Mouse (Mus musculus) bone marrow, adult 2 months (tissue): ENCODE measurements at regions not wholly inside any gene's neighbourhood (a gene's known extent, or its start where the extent isn't known, plus 50 kb on each side); places are given as distances from the start of the nearest gene placed in this dataset.

Experiments used
- CTCF ChIP-seq: fragments of 200-500 bp; IDR thresholded peaks from 2 replicates; pipeline ENCODE4 v1.5.1; 2011; ENCODE audit warnings: low read length, control low read depth; ENCODE audit not compliant: control insufficient read depth, insufficient read depth
- POLR2A ChIP-seq: fragments of 200-500 bp; IDR thresholded peaks from 2 replicates; pipeline ENCODE4 v1.6.1; 2011; ENCODE audit warnings: low read depth, mild to moderate bottlenecking, control low read depth, low read length, borderline replicate concordance; ENCODE audit not compliant: control insufficient read depth

GRCm38 (mm10) chr9:122455301-122455700 is 103.9 kb downstream of the Abhd5 start:
- no peak for TF ChIP-seq CTCF
- TF ChIP-seq POLR2A, result no peak
